Mouse (Mus musculus) liver, postnatal 0 days (tissue): ENCODE measurements around the gene Afdn.

Source experiments
- CTCF ChIP-seq: sonication (generic); IDR thresholded peaks from 2 replicates; pipeline ENCODE4 v1.5.1; 2016; ENCODE audit warnings: antibody characterized with exemption, low read depth
- EP300 ChIP-seq: IDR thresholded peaks from 2 replicates; pipeline ENCODE4 v1.6.1; 2016; ENCODE audit warnings: antibody characterized with exemption, low read depth, mild to moderate bottlenecking

- TF ChIP-seq EP300 = no peak
- TF ChIP-seq CTCF = no peak
Observed at GRCm38 (mm10) chr17:13740796-13741195, 19.5 kb upstream of the Afdn start.
